ENCODE assay signal across 16 mouse cellular contexts in genomic region chr2:44024704-44025103, GRCm38 (mm10).
"Had no signal": no experiment of that assay in that cellular context is flagged by ENCODE, and none has a peak within 500 bp of the region (broad histone marks: within the 10 kb centered on the region; RNA-seq: fewer than 3 reads in every experiment).

No protein-coding gene starts in this region.

- DNase-seq: kidney, adult 2 months; kidney, postnatal 14 days; lung, adult 2 months; lung, postnatal 4 days; right cerebral cortex, postnatal 14 days; thymus, adult 2 months; thymus, postnatal 25 days had no signal

- H3K36me3 ChIP-seq: kidney, embryonic 15.5 days; limb, embryonic 10.5 days; liver, embryonic 15.5 days; midbrain, embryonic 15.5 days; neural tube, embryonic 13.5 days; stomach, embryonic 15.5 days had no signal

- ATAC-seq: intestine, embryonic 16.5 days; lung, postnatal 0 days; midbrain, embryonic 15.5 days had no signal

- H3K9ac ChIP-seq: kidney, embryonic 15.5 days; liver, embryonic 15.5 days; midbrain, embryonic 15.5 days; neural tube, embryonic 13.5 days; stomach, embryonic 15.5 days had no signal

- H3K27ac ChIP-seq: kidney, embryonic 15.5 days; limb, embryonic 10.5 days; liver, embryonic 15.5 days; midbrain, embryonic 15.5 days; neural tube, embryonic 13.5 days; stomach, embryonic 15.5 days had no signal

- H3K4me3 ChIP-seq: kidney, embryonic 15.5 days; limb, embryonic 10.5 days; liver, embryonic 15.5 days; midbrain, embryonic 15.5 days; neural tube, embryonic 13.5 days; stomach, embryonic 15.5 days had no signal

- H3K4me2 ChIP-seq: kidney, embryonic 15.5 days; liver, embryonic 11.5 days; liver, embryonic 15.5 days; midbrain, embryonic 15.5 days; neural tube, embryonic 13.5 days; stomach, embryonic 15.5 days had no signal

- H3K9me3 ChIP-seq: kidney, embryonic 15.5 days; limb, embryonic 10.5 days; liver, embryonic 15.5 days; midbrain, embryonic 15.5 days; neural tube, embryonic 13.5 days; stomach, embryonic 15.5 days had no signal

- H3K4me1 ChIP-seq: kidney, embryonic 15.5 days; limb, embryonic 10.5 days; liver, embryonic 15.5 days; midbrain, embryonic 15.5 days; neural tube, embryonic 13.5 days; stomach, embryonic 15.5 days had no signal

- H3K27me3 ChIP-seq: kidney, embryonic 15.5 days; liver, embryonic 15.5 days; midbrain, embryonic 15.5 days; neural tube, embryonic 13.5 days; stomach, embryonic 15.5 days had no signal
